Mouse (Mus musculus) ZHBTc4 (cell line): Measurements from ENCODE around the gene Tmprss12.
"Not testable (repeated sequence)": the region's sequence is repeated elsewhere in the genome, so short reads cannot be mapped to it uniquely, and the experiment has no call there.

ENCODE experiments used
- DNase-seq: peaks from one replicate; pipeline ENCODE4 v3.0.0-alpha.2; 2011; ENCODE audit warnings: low read depth, low spot score

The Tmprss12 gene

GRCm38 (mm10) chr15:100273791-100274308 lies 6.8 kb upstream of the Tmprss12 start:
- DNase-seq: not testable (repeated sequence)

GRCm38 (mm10) chr15:100274790-100275559 lies 5.7 kb upstream of the Tmprss12 start:
- peak; percentile 91 for DNase-seq

GRCm38 (mm10) chr15:100276403-100276802 lies 4.2 kb upstream of the Tmprss12 start:
- peak; percentile 33 for DNase-seq

GRCm38 (mm10) chr15:100277586-100277985 lies 3.1 kb upstream of the Tmprss12 start:
- no peak for DNase-seq

GRCm38 (mm10) chr15:100288980-100289379 lies 8.3 kb downstream of the Tmprss12 start:
- no peak for DNase-seq

GRCm38 (mm10) chr15:100290858-100291257 lies 10.2 kb downstream of the Tmprss12 start:
- no peak for DNase-seq

- peak; percentile 88 for DNase-seq
Measured at GRCm38 (mm10) chr15:100292326-100292725, 11.7 kb downstream of the Tmprss12 start.

- DNase-seq: peak; percentile 33
Measured at GRCm38 (mm10) chr15:100297856-100298255, 17.2 kb downstream of the Tmprss12 start.

- peak; percentile 49 for DNase-seq
Measured at GRCm38 (mm10) chr15:100300499-100300898, 19.9 kb downstream of the Tmprss12 start.

GRCm38 (mm10) chr15:100301556-100301955 lies 20.9 kb downstream of the Tmprss12 start:
- peak; percentile 27 for DNase-seq

- no peak for DNase-seq
Measured at GRCm38 (mm10) chr15:100303428-100304018, 22.9 kb downstream of the Tmprss12 start.

GRCm38 (mm10) chr15:100304019-100304991 lies 23.7 kb downstream of the Tmprss12 start, which contains the start of gene Mettl7a1:
Gene Mettl7a1 (plus strand): TSS chr15:100304140.
- peak; percentile 74 for DNase-seq

GRCm38 (mm10) chr15:100306201-100306600 lies 25.6 kb downstream of the Tmprss12 start:
- no peak for DNase-seq

GRCm38 (mm10) chr15:100307438-100308096 lies 26.9 kb downstream of the Tmprss12 start:
- DNase-seq: peak; percentile 78

GRCm38 (mm10) chr15:100312346-100312745 lies 31.7 kb downstream of the Tmprss12 start:
- no peak for DNase-seq

- DNase-seq: peak; percentile 57
Measured at GRCm38 (mm10) chr15:100314448-100315145, 34.0 kb downstream of the Tmprss12 start.

GRCm38 (mm10) chr15:100318014-100318671 lies 37.5 kb downstream of the Tmprss12 start:
- DNase-seq: not testable (repeated sequence)

- no peak for DNase-seq
Measured at GRCm38 (mm10) chr15:100319884-100320283, 39.2 kb downstream of the Tmprss12 start.

GRCm38 (mm10) chr15:100320295-100320905 lies 39.8 kb downstream of the Tmprss12 start:
- DNase-seq: no peak
